Mouse (Mus musculus) neural tube, embryonic 10.5 days (tissue): ENCODE measurements around the gene Haus2.

Source experiments
- DNase-seq: peaks from one replicate; pipeline ENCODE4 v3.0.0-alpha.2; 2017; ENCODE audit warnings: low spot score; ENCODE audit errors: extremely low spot score

Gene Haus2

GRCm38 (mm10) chr2:120616279-120617163, 7.3 kb downstream of the Haus2 start:
- DNase-seq = no peak

GRCm38 (mm10) chr2:120619538-120619937, 10.4 kb downstream of the Haus2 start:
- no peak for DNase-seq

GRCm38 (mm10) chr2:120622920-120623319, 13.7 kb downstream of the Haus2 start:
- DNase-seq = no peak

GRCm38 (mm10) chr2:120628076-120628865, 19.1 kb downstream of the Haus2 start:
- DNase-seq = peak; percentile 28

- DNase-seq = peak; percentile 94
These were observed 19.9 kb downstream of the Haus2 start, which contains the start of gene Stard9 for GRCm38 (mm10) chr2:120628886-120629735. Gene Stard9, plus strand, starts transcription at chr2:120629121.

- DNase-seq = no peak
These were observed 21.1 kb downstream of the Haus2 start for GRCm38 (mm10) chr2:120630246-120630645.

- no peak for DNase-seq
These were observed 21.5 kb downstream of the Haus2 start for GRCm38 (mm10) chr2:120630655-120631054.

- no peak for DNase-seq
These were observed 22.3 kb downstream of the Haus2 start for GRCm38 (mm10) chr2:120631521-120631920.

- DNase-seq = no peak
These were observed 22.8 kb downstream of the Haus2 start for GRCm38 (mm10) chr2:120631957-120632356.

- no peak for DNase-seq
These were observed 31.7 kb downstream of the Haus2 start for GRCm38 (mm10) chr2:120640835-120641234.

- DNase-seq = no peak
These were observed 34.7 kb downstream of the Haus2 start for GRCm38 (mm10) chr2:120643836-120644235.

- DNase-seq = no peak
These were observed 37.6 kb downstream of the Haus2 start for GRCm38 (mm10) chr2:120646777-120647176.

- no peak for DNase-seq
These were observed 43.2 kb downstream of the Haus2 start for GRCm38 (mm10) chr2:120652256-120652924.

GRCm38 (mm10) chr2:120652925-120653284, 43.7 kb downstream of the Haus2 start:
- DNase-seq = no peak

- no peak for DNase-seq
These were observed 45.5 kb downstream of the Haus2 start for GRCm38 (mm10) chr2:120654693-120655092.

- DNase-seq = no peak
These were observed 46.7 kb downstream of the Haus2 start for GRCm38 (mm10) chr2:120655905-120656304.

- DNase-seq = no peak
These were observed 47.5 kb downstream of the Haus2 start for GRCm38 (mm10) chr2:120656711-120657110.

GRCm38 (mm10) chr2:120658486-120658885, 49.3 kb downstream of the Haus2 start:
- no peak for DNase-seq

GRCm38 (mm10) chr2:120659318-120659717, 50.1 kb downstream of the Haus2 start:
- DNase-seq = no peak

GRCm38 (mm10) chr2:120660486-120661078, 51.4 kb downstream of the Haus2 start:
- no peak for DNase-seq
